Mouse (Mus musculus) megakaryocyte, adult 5-6 weeks (primary cell): ENCODE measurements around the gene Zfp811. TPM values are rescaled to one million over a fixed set of nuclear protein-coding genes. Genes with fewer than 3 reads are reported as not detected.

ENCODE experiments used
- ATAC-seq: 2 replicates; pipeline ENCODE4 v1.8.0; 2016; ENCODE audit warnings: mild to moderate bottlenecking, inconsistent platforms; ENCODE audit not compliant: poor library complexity, severe bottlenecking
- total RNA-seq, 2 experiments: library from RNA; stranded (forward) in 1 of 2; stranded (reverse) in 1 of 2; fragments of 153-499, 151-499 nt in 1 of 2; fragments of 221-1000, 200-1000 nt in 1 of 2; gene quantifications; 2 replicates each; pipeline versions ENCODE4 v1.2.3 to v1.2.4; 2015 to 2017

Zfp811 gene
- not detected in 2 replicates for total RNA-seq (2015)
- 0.18 TPM in 1 of 2 replicates, not detected in the other for total RNA-seq (2017)

GRCm38 (mm10) chr17:32809544-32810374, at the start of gene Zfp811:
TSS of gene Zfp811 (minus strand) at chr17:32809931.
- no peak for ATAC-seq

- ATAC-seq: peak; percentile 49; the same call in 1 of the 2 replicates
These were observed 47.0 kb upstream of the Zfp811 start for GRCm38 (mm10) chr17:32856713-32857112.

- no peak for ATAC-seq
These were observed 41.9 kb upstream of the Zfp811 start for GRCm38 (mm10) chr17:32851581-32851980.

GRCm38 (mm10) chr17:32841388-32841787, 31.7 kb upstream of the Zfp811 start:
- ATAC-seq: no peak

GRCm38 (mm10) chr17:32839083-32839802, 29.5 kb upstream of the Zfp811 start:
- ATAC-seq: no peak

- ATAC-seq: no peak
These were observed 20.7 kb upstream of the Zfp811 start for GRCm38 (mm10) chr17:32830418-32830782.

GRCm38 (mm10) chr17:32829540-32830417, 20.0 kb upstream of the Zfp811 start, which contains the start of gene Zfp799:
TSS of gene Zfp799 (minus strand) at chr17:32830261.
- peak; percentile 99 for ATAC-seq

GRCm38 (mm10) chr17:32816074-32816784, 6.5 kb upstream of the Zfp811 start:
- no peak for ATAC-seq

- ATAC-seq: no peak
These were observed 4.4 kb upstream of the Zfp811 start for GRCm38 (mm10) chr17:32814136-32814535.

GRCm38 (mm10) chr17:32810648-32811047, 917 bp upstream of the Zfp811 start:
- ATAC-seq: no peak

GRCm38 (mm10) chr17:32808921-32809320, 810 bp downstream of the Zfp811 start:
- ATAC-seq: no peak

GRCm38 (mm10) chr17:32789244-32789643, 20.5 kb downstream of the Zfp811 start:
- ATAC-seq: no peak

GRCm38 (mm10) chr17:32788576-32788975, 21.2 kb downstream of the Zfp811 start:
- no peak for ATAC-seq

- ATAC-seq: peak; percentile 98
These were observed 21.6 kb downstream of the Zfp811 start, which contains the start of gene Zfp871 for GRCm38 (mm10) chr17:32788094-32788559. TSS of gene Zfp871 (minus strand) at chr17:32788287.

GRCm38 (mm10) chr17:32787436-32788093, 22.2 kb downstream of the Zfp811 start:
- peak; percentile 80 for ATAC-seq

GRCm38 (mm10) chr17:32786944-32787343, 22.8 kb downstream of the Zfp811 start:
- ATAC-seq: no peak

- ATAC-seq: no peak
These were observed 24.1 kb downstream of the Zfp811 start for GRCm38 (mm10) chr17:32785656-32786055.

GRCm38 (mm10) chr17:32777564-32777963, 32.2 kb downstream of the Zfp811 start:
- ATAC-seq: no peak

- ATAC-seq: no peak
These were observed 38.5 kb downstream of the Zfp811 start for GRCm38 (mm10) chr17:32771213-32771612.
